Mouse (Mus musculus) cerebellum, adult 8-10 months (tissue): ENCODE measurements around the gene Lrrc47.

Experiments
- DNase-seq: peaks from one replicate; pipeline ENCODE4 v3.0.0; 2022

Lrrc47 gene

DNA sequence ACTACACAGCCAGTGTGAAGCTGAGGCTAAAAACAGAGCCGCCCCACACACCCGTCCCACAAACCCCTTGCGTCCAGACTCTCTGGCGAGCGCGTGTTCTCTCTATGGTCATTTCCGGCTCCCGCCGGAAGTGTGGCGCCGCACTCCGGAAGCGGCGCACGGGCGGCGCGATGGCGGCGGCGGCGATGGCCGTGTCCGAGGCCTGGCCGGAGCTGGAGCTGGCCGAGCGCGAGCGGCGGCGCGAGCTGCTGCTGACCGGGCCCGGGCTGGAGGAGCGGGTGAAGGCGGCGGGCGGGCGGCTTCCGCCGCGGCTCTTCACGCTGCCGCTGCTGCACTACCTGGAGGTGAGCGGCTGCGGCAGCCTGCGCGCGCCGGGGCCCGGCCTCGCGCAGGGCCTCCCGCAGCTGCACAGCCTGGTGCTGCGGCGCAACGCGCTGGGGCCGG is at the start of gene Lrrc47:
Gene Lrrc47, plus strand, starts transcription at position 86 of the 444 bp plus-strand sequence.
- DNase-seq, result peak; percentile 82

DNA sequence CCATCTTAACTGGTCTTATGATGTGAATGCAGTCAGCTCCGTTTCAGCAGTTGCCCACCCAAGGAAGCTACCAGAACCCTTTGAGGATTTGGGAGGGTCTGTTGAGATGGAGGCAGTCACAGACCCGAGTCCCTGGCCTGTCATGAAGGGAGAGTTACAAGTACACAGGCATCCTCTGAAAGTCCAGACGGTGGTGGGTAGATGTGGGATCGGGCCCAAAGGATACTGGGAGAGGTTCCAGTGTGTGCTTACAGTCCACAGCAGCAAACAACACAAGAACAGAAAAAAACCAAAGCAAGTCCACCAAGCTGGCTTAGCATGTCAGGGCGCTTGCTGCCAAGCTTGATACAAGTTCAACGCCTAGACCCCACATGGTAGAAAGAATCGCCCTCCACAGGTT is 48.9 kb upstream of the Lrrc47 start:
- no peak for DNase-seq

DNA sequence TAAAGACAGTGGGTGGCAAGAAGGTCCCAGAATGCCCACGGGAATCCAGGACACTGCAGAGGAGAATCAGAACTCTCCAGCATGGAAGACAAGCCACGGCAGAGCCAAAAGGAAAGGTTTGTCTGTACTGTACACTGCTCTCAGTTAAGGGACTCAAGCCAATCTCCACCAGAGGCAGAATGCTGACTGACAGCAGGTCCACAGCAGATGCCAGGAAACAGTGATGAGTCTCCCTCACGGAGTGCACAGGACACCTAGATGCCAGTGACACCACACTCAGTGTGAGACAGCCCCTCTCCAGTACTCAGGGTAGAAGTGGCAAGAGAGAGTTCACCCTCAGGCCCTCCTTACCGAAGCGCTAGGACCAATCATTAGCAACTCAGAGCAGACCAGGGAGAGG is 44.9 kb upstream of the Lrrc47 start:
- DNase-seq, result no peak

DNA sequence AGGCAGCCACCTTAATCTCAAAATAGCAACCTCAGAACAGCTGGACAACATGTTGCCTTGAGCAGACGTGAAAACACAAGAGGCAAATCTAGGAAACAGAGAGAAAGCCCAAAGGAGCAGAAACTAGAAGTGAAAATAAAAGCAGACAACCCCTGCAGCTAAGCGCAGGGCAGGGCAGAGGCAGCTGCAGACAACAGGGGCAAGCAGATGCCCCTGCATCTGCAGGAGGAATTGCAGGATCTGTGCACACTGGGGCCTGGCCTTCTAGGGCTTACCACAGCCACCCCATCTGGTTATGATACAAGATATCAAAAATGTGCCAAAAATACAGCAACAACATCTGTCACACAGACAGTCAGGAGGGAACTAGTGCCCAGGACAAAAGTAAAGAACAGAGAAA is 44.0 kb upstream of the Lrrc47 start:
- DNase-seq, result no peak

DNA sequence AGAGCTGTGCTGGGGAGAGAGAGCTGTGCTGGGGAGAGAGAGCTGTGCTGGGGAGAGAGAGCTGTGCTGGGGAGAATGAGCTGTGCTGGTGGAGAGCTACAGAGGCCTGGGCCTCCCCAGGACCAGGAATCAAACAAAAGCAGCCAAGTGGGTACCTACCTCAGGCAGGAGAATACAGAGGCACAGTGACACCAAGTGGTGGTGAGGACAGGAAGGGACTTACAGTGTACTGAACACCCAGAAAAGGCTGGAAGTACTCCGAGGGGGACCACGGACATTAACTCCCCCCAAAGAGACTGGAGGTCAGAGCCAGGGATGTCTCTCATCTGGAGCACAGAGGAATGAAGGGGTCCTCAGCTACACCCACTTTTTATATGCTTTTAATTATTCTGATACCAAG is 43.5 kb upstream of the Lrrc47 start:
- DNase-seq, result no peak

DNA sequence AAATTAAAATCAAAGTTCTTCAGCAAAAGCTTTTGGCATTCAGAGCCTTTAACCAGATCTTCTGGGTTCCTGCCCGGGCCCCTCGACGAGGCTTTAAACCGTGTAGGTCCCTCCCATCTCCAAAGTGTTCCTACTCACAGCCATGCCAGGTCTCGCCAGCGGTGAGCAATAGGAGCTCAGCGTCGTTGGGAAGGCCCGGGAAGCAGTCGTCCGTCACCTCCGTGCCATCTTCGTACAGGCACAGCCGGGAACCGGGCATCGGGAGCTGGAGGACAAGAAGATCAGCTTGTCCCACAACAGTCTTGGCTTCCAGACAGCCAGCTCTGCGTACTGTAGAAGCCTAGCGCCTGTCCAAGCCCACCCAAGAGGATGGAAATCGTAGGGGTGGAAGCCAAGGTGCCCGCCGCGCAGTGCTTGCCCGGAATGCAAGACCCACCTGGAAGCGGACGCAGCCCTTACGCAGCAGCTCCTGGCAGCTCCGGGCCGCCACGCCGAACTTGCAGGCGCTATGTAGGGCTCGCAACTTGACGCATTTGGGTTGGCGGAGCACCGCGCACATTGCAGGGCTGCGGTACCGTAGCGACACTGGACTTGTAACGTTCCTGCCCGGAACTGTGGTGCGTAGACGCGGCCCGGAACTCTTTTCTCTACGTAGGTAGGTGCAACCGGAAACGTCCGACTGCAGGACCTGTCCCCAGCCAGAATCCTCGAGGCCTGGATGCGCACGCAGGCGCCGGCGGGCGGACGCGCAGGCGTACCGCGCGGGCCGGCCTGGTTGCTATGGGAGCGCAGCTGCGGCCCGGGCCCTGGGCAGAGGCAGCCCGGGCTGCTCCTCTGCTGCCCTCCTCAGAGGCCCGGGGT is 36.9 kb upstream of the Lrrc47 start, which contains the start of the genes Dffb and Cep104:
Gene Dffb, minus strand, starts transcription at position 696 of the 861 bp plus-strand sequence.
Gene Cep104, plus strand, starts transcription at position 764 of the 861 bp plus-strand sequence.
- peak; percentile 95 for DNase-seq

DNA sequence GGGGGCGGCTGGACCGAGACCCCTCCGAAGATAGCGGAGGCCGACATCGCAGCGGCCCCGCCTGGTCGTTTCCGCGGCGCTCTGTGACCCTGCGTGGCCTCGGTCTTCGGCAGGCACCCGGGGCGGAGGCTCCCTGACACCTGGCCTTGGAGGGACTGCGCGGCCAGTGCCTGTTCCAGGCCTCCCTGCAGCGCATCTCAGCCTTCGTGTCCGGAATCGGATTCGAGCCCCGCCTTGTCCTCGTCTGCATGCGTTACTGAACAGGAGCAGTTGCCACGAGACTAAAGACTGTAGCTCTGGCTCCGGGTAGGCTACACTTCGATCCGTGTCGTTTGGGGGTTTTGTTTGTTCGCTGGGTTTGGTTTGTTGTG is 36.3 kb upstream of the Lrrc47 start:
- DNase-seq, result no peak

DNA sequence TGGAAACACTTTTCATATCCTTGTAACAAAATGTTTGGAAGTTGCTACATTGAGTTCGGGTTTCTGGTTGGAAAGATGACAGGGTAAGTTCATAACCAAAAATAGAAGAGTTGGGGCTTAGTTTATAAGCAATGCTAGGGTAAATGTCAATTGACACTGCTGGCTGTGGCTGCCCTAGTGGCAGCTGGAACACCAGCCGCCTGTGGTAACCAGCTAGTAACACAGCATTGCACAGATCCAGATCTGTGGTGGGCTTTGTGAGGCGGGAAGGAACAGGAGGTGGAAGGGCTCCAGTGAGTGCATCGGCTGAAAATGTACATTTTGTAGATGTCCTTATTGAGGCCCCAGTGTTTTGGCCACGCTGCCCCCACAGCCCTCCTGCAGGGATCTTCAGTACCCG is 35.8 kb upstream of the Lrrc47 start:
- no peak for DNase-seq

DNA sequence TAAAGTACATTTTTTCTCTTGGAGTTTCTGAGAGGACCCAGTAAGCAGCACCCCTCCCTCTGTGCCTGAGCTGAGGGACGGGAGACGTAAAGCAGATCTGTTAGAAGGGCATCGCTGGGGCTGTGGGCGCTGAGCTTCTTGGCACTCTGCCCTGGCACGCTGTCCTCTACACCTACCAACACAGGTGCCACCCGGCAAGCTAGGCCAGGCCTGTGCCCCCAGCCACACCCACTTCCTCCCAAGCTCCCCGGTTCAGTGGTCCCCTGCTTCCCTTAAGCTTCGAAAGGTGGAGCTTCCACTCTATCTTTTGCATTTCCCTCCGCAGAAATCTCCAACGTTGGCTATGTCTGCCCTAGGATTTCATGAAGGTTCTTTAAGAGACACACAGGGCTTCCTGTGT is 32.3 kb upstream of the Lrrc47 start:
- DNase-seq, result no peak

DNA sequence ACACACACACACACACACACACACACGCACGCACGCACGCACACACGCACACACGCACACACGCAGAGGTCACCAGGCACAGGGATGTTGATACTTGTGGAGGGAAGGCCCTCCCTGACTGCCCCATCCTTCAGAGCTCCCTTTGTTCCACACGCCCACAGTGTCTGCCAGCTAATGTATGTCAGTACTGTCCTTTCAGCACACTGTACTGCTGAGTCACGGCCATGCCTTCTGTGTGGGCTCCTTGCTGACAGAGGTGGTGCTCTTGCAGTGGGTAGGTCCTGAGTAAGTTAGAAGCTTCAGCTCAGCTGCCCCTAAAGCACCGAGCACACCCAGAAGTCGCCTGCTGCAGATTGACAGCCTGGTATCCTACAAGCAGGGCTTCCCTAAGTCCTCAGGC is 31.1 kb upstream of the Lrrc47 start:
- no peak for DNase-seq

DNA sequence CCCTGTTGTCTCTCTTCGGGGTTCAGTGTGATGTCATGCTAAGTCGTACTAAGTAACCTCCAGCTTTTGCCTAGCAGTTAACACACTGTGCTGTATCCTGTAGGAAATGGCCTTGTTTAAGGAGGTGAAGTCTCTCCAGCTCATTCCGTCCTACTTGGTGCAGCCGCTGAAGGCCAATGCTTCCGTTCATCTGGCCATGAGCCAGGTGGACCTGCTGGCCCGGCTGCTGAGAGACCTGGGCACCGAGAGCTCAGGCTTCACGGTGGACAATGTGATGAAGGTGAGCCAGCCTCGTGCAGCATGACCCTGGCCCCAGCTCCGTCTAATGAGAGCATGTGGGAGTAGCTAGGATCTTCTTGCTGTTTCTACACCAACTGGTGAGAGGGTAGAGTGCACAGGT is 18.8 kb upstream of the Lrrc47 start:
- no peak for DNase-seq

DNA sequence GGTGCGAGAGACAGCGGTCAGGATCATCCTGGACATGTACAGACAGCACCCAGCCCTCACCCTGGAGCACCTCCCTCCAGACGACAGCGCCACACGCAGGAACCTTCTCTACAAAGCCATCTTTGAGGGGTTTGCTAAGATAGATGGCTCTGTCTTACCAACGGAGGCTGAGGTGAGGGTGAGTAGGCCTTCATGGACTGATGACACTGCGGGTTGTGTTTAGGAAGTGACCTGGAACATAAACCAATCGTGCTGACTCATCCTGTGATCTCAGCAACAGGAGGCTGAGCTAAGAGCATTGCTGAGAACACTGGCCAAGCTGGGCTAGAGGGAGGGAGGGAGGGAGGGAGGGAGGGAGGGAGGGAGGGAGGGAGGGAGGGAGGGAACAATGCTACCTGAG is 18.0 kb upstream of the Lrrc47 start:
- no peak for DNase-seq

DNA sequence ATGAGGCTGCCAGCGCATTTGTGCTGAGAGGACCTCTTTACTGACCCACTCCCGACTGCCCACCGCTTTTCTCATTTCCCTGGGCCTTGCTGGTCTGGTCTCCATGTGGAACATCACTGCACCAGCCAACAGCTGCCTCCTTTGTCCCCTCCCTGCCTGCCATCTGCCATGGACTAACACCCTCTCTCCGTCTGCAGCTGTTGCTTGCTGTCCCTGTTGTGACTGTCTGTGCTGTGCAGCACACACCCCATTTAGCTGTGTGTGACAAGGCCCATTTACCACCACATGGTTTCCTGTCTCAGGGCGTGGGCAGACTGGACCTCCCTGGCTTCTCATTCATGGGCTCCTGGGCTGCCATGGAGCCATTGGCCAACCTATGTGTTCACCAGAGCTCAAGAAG is 6.0 kb upstream of the Lrrc47 start:
- no peak for DNase-seq

DNA sequence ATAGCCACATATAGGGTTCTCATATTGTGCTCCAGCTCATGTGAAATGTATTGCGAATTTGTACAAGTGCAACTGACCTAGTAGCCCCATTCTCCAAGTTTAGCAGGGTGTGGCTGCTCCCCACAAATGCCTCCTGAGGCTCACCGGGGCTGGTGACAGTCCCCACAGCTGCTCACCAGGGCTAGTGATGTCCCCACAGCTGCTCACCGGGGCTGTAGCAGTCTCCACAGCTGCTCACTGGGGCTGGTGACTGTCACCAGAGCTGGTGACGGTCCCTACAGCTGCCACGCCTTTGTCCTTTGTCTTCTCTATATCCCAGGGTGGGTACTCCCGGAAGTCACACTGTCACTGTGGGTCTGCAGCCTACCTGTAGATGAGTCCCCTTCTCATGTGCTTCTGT is 5.3 kb upstream of the Lrrc47 start:
- no peak for DNase-seq

DNA sequence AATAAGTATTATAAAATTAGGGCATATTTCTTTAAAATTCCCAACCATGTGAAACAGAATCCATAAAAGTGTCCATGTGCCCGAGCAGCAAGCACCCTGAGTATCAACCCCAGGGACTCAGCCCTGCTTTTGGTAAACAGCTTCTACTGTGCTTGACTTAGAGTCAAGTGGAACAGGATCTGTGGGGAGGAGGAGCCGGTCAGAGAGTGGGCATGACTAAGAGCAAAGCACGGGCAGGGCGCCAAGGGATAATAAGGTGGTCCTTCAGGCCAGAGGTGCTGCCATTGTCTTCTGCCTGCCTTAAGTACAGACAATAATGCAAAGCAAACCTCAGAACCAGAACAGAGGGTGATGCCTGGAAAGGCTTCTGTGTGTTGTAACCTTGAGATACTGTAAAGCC is 3.8 kb upstream of the Lrrc47 start:
- DNase-seq, result no peak

DNA sequence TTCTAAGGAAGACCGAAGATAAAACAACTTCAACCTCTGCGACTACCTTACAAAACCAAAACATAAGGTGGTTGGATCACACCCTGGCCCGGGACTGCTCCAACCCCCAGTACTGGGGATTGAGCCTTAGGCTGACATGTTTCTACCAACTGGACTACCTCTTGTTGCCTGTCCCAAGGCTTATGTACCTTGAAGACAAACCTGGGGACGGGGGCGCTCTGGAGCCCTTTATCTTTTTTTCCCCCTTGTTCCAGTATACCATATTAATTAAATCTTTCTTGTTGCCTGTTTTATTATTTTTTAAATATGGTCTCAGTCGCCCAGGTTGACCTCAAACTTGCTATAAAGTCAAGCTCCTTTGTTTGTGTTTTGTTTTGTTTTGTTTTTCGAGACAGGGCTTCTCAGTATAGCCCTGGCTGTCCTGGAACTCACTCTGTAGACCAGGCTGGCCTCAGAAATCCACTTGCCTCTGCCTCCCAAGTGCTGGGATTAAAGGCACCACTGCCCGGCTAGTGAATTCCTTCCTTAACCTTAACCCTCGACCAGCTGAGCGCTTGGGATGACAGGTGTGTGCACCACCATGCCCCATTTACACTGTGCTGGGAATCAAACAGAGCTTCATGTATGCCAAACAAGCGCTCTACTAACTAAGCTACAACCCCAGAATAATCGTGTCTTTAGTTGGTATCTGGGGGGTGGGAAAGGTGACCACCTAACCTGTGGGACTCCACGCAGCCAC is 455 bp upstream of the Lrrc47 start:
- no peak for DNase-seq

DNA sequence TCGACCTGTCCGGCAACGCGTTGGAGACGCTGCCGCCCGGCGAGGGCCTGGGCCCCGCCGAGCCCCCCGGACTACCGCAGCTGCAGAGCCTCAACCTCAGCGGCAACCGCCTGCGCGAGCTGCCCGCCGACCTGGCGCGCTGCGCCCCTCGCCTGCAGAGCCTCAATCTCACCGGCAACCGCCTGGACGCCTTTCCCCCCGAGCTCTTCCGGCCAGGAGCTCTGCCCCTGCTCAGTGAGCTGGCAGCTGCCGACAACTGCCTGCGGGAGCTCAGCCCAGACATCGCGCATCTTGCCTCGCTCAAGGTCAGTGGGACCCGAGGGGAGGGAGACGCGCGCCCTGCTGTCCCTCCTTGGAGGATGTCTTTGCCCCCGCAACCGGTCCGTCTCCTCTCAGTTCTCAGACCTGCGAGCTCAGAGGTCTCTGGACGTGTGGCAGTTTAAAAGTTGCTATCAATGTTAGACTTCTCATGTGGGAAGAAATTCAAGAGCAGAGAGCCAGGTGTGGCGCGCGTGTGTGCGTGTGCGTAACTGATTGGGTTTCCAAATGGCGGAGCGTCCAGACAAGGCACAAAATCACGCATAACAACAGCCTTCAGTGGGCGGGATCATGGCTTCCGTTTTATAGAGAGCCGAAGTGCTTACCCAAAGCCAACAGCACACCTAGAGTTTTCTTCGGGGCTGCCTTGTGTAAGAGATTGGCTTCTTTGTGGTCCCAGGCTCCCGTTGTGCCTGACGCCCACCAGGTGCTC is 776 bp downstream of the Lrrc47 start:
- DNase-seq, result no peak

DNA sequence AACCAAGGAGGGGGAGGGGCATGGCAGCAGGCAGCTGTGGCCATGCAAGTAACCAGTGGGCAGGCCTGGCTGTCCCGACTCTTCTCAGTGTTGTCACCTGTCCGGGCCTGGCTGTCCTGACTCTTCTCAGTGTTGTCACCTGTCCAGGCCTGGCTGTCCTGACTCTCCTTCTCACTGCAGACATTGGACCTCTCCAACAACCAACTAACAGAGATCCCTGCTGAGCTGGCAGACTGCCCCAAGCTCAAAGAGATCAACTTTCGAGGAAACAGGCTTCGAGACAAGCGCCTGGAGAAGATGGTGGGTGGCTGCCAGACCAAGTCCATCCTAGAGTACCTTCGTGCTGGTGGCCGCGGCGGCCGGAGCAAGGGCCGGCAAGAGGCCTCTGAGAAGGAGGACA is 3.9 kb downstream of the Lrrc47 start:
- DNase-seq, result no peak

DNA sequence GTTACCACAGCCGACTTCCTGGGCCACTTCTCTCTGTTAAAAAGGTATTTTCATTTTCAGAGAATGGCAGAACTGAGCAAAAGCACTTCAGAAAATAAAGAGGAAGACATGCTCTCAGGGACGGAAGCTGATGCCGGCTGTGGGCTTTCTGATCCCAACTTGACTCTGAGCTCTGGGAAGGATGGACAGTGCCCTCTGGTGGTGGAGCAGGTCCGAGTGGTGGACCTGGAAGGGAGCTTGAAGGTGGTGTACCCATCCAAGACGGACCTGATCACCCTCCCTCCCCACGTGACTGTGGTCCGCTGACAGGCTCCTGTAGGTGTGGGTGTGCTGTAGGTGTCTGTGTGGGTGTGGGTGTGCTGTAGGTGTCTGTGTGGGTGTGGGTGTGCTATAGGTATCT is 8.0 kb downstream of the Lrrc47 start:
- no peak for DNase-seq

DNA sequence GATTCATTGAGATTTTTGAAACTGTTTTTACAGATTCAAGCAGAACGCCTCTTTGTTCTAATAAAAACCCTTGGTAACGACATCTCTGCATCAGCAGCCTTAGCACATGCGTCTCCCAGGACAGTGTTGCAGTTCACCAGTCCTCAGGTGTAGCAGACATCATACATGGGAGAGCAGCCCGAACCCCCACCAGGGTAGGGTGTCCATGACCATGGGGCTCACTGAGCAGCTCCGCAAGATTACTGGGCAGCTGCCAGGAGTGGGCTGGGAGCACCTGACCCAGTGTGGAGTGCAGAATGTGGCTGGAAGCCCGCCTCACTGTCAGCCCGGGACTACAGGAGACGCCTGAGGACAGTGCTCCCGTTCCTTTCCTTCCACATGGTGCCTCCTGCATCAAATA is 9.9 kb downstream of the Lrrc47 start:
- no peak for DNase-seq

DNA sequence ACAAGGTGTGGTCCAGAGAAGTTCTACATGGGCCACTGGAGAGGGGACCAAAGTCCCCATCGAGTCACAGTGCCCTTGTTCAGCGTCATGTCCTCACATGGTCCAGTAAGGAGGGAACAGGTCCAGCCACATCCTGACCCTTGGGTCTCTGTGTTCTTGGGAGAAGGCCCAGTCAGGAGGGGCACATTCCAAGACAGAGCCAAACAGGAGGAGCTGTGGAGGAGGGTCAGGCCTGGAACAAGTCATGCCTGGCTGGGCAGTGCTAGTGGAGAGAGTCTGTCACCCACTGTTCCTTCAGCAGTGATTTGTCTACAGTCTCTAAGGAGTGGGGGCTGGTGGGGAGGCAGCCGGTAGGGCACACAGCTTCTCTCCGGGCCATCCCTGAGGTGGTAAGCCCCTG is 10.9 kb downstream of the Lrrc47 start:
- DNase-seq, result no peak

DNA sequence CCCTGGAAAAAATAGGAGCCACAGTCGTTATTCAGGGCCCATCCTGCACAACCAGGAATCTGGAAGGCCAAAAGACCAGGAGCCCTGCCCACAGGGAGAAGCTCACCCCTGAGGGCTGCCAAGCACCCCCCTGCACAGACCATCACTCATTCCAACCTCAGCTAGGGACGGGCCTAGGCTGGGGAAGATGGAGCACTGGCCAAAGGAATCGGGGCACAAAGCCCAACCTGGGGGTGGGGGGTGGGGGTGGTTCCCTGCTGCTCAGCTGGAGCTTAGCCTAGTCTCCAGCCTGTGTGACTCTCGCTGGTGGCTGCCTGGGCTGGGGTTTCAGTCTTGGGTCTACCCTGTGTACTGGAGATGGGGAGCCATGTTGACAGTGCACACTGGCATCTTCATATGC is 11.3 kb downstream of the Lrrc47 start:
- no peak for DNase-seq

DNA sequence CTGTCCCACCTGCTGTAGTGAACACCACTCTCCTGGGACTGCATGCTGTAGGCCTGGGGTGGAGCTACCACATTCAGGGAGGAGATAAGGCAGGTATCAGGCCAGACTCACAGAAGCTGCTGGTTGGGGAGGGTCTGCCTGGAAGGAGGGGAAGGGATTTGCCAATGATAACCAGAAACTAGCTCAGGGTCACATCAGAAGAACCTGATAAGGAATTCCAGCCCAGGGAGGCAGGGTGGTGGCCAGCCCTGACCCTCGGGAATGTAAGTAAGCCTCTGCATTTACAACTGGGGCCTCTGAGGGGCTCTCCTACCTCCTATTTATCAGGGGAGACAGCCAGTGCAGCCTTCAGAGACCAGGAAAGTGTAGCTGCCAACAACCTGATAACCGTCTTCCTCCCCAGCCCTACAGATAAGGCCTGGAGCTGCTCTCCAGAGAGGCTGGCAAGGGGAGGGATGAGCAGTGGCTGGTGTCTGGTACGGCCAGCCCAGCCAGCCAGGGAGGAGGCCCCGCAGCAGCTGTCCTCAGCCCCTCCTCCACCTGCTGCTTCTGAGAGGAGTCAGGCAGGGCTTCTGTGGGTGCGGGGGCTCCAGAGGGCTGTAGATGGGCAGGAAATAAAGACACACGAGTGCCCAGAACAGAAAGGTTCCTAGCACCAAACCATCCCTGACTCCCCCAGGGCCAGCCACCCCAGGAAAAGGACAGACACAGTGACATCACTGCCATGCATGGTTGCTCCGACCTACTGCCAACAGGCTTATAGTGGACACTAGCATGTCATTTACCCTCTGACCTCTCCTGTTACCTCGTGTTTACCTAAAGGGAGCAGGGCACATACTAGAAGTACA is 12.4 kb downstream of the Lrrc47 start:
- DNase-seq, result no peak
